Mouse (Mus musculus) kidney, postnatal 36 days (tissue): ENCODE measurements around the gene Usp20.

Experiments
- DNase-seq, 2 experiments: peaks; one replicate each; pipeline ENCODE4 v3.0.0; 2021 to 2022; ENCODE audit warnings: mixed read lengths in 2 of 2

Usp20 gene

DNA sequence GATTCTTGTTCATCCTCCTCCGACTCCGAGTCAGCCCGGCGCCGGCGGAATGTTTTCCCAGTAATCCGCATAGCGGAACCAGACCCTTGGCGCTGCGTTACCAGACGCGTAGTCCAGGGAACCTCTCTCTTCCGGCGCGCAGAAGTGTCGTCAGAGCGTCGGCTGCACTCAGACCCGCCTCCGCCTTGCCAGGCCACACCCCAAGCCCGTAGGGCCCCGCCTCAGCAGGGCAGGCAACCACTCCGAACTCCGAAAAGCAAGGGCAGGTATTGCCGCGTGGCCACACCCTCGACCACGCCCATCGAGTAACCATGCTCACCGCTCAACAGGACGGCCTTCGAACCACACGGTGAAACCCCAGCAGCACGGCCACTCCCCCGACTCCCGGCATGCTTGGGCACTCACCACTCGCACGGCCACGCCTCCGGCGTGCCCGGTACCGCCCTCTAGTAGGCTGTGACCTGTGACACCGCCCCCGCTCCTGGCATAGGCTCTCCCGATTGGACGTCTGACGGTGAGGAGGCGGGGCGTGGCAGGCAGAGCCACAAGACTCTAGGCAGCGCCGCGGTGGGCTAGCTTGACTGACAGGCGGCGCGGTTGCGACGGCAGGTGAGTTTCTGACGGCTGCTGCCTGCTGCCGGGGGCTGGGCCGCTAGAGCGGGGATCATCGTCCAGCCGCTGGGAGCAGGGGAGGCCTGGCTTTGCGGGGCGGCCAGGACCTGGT is at the start of gene Usp20, which contains the start of gene BC005624:
Usp20 (plus strand) TSS at position 490 of the 724 bp plus-strand sequence.
BC005624 (minus strand) TSS at position 412 of the 724 bp plus-strand sequence.
- peak; percentile 100 for DNase-seq

GRCm38 (mm10) chr2:30933032-30933431 is 49.0 kb upstream of the Usp20 start:
- DNase-seq = no peak

GRCm38 (mm10) chr2:30933917-30934450 is 48.1 kb upstream of the Usp20 start:
- DNase-seq = peak; percentile 72 to 85

- DNase-seq = no peak
These were observed 45.3 kb upstream of the Usp20 start for GRCm38 (mm10) chr2:30936808-30937207.

- DNase-seq = no peak
These were observed 44.3 kb upstream of the Usp20 start for GRCm38 (mm10) chr2:30937731-30938130.

DNA sequence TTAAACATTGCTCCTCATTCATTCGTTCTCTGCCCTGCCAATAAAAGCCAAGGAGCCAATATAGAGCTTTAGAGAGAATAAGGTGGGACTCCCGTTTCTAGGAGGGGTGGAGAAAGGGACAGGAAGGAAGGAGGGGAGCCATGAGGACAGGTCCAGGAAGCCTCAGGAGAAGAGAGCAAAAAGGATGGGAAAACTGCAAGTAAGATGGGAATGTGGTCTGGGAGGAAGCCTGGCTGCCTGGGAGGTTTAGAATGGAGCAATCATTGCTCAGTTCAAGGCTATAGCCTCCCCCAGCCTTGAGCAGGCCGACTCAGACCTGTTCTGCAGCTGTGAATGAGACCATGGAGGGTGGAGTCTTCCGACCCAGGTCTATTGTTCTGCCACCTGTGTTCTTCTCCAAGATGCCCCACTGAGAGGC is 43.5 kb upstream of the Usp20 start:
- DNase-seq = no peak

GRCm38 (mm10) chr2:30941586-30941985 is 40.5 kb upstream of the Usp20 start:
- no peak for DNase-seq

GRCm38 (mm10) chr2:30942116-30942515 is 40.0 kb upstream of the Usp20 start:
- peak in 1 of 2 experiments; percentile 40 for DNase-seq

DNA sequence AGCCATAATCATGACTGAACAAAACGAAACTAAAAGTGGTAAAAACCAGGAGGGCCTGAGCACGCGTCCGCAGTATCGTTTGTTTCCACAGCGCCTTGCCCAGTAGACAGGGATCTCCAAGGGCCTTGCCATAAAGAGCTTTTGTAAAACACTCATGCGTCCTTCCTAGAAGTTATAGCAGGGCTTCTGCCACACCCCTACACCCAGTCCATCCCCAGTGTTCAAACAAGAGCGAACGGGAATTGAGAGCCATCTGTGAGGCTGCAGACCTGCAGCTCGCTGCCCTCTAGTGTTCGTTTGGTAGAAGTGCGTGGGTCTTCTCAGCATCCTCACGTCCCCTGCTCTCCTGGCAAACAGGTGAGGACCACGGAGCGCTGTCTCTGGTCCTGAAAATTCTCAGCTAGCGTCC is 39.5 kb upstream of the Usp20 start:
- peak; percentile 73 to 78 for DNase-seq

DNA sequence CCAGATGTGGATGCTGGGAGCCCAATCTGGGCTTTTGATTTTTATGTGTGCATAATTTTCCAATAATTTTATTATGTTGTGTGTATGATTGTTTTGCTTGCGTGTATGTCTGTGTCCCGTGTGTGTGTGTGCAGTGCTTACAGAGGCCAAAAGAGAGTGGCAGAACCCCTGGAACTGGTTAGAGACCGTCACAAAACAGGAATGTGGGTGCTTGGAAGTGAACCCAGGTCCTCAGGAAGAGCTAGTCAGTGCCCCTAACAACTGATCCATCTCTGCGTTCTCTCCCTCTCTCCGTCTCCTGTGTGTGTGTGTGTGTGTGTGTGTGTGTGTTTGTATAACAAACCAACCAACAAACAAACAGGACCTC is 29.6 kb upstream of the Usp20 start:
- DNase-seq = no peak

DNA sequence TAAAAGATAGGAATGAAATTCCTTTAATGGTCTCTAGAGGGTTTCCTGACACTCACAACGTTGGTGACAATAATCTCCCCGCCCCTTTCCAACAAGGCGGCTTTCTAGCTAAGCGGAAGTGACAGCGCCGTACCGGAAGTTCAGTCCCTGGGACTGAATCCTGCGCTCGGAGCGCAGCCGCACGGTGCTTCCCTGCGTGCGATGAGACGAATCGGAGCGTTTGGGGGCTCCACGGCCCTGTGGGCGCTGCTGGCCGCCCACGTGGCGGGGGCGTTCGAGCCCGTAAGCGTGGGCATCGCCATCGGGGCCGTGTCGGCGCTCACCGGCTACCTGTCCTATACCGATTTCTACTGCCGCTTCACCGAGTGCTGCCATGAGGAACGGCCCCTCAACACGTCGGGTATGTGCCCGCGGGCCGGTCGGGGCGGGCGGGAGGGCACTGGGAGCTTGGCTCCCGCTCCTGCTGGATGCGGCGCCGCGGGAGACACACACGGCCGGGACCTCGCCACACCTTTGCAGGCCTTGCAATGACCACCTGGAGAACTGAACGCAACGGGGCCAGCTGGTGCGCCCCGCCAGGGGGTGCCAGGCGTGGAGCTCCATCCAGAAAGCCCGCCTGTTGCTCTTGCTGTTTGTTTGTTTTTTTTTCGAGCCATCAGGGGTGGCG is 29.1 kb upstream of the Usp20 start, which contains the start of gene Tor1b:
Tor1b (plus strand) TSS at position 136 of the 667 bp plus-strand sequence.
- DNase-seq = peak; percentile 92

GRCm38 (mm10) chr2:30954797-30955196 is 27.3 kb upstream of the Usp20 start:
- no peak for DNase-seq

DNA sequence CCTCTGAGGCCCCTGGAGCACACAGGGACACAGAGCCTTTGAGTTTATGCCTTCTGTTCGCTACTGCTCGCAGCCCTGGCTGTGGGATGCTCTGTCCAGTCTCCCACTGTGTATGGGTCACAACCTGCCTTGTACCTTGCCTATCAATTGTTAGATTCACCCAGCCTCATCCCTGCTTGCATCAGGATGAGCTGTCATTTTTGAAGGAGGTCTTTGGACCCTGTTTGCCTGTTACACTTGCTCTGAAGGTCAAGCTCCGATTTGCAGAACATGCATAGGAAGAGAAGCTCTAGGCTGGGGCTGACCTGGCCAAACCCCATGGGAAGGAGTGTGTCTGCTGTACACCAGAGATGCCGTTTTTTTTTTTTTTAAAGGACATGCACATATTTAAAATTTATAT is 24.6 kb upstream of the Usp20 start:
- DNase-seq = no peak

DNA sequence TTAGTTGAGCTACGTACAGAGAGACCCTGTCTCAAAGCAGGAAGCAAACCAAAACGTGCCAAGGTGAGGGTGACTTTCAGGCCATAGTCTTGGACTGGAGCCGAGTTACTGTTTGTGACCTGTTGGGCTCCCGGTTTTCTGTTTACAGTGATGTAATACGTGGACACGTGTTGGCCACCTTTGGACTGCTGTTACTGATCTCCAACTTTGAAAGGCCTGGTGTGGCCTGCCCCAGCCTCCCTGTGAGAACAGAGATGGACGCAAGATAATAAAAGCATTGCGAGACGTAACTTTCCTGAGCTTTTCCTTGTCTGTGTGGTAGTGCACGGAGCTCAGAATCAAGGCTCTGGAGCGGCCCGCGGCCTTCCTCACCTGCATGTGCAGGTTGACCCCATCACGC is 23.4 kb upstream of the Usp20 start:
- peak; percentile 74 to 81 for DNase-seq

GRCm38 (mm10) chr2:30959856-30960255 is 22.2 kb upstream of the Usp20 start:
- DNase-seq = no peak

DNA sequence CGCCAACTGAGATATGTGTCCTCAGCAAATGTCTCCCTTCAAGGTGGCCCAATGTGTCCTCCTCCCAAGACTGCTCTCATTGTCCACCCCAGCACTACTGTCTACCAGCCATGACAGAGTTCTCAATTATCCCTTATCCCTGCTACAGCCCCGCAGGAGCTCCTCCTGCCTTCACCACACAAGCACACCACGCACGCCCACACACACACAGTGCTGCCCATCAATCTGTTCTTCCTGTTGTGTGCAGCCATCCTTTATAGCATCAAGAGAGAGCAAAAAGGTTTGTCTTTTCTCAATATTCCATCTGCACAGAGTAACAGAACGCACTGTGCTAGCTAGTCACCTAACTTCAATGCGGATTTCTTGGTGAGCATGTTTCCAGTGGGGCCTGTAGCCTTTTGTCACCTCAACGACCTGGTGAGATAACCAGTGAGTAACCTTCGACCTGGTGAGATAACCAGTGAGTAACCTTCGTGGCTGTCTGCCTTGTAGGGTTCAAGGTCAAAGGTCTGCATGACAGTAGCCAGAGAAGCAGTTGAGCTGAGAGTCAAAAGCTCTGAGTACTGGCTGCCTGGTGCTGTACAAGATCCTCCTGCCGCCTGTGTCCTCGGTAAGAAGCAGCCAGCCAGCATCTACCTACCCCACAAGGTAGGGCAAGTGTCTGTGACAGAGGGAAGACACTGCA is 19.4 kb upstream of the Usp20 start:
- no peak for DNase-seq

GRCm38 (mm10) chr2:30965627-30966026 is 16.5 kb upstream of the Usp20 start:
- DNase-seq = no peak

DNA sequence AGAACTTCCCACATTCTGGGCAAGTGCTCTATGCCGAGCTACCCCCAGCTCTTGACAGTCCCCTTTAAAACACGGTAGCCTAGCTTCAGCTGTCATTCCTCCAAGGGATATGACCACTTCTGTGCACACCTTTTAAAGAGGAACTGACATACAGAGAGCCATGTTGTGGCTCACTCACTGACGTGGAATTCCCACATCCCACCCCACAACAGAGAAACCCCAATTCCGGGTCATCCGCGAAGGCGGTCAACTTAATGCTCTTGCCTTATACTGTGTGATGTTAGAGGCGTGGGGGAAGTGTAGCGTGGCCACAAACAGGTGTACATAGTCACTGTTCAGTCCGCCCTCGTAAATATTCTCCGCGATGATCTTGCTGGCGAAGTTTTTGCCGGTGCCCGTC is 15.3 kb upstream of the Usp20 start:
- DNase-seq = no peak

- DNase-seq = peak; percentile 91 to 95
These were observed 14.4 kb upstream of the Usp20 start, which contains the start of gene Tor1a for GRCm38 (mm10) chr2:30967352-30968327. TSS of gene Tor1a (minus strand) at chr2:30967933.

GRCm38 (mm10) chr2:30983024-30983423 is 945 bp downstream of the Usp20 start:
- peak in 1 of 2 experiments; percentile 17 for DNase-seq

DNA sequence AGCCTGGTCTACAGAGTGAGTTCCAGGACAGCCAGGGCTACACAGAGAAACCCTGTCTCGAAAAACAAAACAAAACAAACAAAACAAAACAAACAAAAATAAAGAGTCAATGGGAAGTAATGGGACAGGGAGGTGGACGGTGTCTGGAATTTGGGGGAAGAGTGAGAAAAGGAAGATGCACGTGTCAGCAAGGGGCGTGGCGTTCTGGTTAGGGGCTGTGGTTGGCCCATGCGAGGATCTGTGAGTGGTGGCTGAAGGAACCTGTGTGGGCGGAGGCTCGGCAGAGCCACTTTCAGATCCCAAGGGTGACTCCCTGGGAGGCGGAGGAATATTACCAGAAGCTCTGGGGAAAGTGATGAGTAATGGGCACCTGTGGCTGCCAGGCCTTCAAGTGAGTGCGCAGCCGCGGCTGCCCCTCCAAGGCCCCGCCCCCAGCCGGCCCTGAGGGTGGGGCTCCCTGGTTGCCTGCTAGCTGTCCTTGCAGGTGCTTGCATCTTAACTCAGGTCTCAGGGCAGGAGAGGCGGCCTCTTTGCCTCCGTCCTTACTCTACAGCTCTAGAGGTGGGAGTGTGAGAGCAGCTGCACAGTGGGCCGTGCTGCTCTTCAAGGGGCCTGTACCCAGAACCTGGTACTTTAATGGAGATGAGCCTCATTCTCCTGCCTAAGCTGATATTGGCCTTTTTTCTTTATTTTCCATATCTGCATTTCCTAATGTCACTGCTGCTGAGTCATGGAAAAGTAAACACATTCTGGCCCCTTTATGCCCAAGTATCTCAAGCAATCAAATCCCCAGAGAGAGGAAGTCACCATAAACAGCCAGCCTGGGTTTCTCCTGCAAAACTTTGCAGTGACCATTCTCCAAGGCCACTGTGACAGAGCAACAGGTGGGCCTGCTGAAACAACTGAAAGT is 3.3 kb downstream of the Usp20 start:
- DNase-seq = peak; percentile 66 to 86
